Mouse (Mus musculus): ENCODE results near the gene Ccdc32.

Gene Ccdc32

DNA sequence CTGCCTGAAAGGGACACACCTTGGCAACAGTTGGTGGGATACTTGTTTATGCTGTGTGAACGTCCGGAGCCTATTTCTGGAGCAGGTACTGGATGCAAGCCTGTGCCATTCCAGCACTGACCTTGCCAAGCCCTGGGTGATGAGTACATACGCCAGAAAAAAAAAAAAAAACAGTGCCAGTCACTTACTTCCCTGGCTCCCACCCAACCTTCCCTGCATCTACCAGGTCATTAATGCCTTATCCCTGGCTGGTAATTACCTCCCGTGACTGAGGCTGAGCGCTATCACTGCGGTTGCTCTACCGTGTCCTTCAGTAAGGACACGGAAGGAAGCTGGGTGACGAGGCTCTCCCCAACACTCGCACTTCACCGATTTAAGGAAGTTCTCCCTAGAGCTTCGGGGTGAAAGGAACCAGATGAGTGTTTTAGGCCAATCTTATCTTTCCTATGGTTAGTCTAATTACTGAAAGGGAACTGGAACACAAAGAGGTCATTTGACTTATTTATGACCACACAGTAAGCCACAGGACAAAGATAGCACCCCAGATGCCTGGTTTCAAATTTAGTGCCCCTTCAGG, 13.5 kb downstream of the Ccdc32 start:
- peak; percentile 48 to 54 for DNase-seq (ENCODE audit: low read depth in 1 of 2, low spot score in 2 of 2)

DNA sequence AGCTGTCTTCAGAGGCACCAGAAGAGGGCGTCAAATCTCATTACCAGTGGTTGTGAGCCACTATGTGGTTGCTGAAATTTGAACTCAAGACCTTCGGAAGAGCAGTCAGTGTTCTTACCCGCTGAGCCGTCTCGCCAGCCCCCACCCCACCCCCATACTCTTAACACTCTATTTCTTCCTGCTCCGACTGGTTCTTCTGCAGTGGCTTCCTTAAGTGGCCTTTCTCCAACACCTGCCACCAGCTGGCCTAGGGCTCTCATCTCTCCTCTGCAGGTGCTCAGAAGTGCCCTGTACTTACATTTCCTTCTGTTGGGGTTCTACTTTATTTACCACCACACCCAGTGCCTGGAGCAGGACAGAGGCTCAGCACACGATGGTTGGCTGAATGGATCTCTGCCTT, 14.2 kb downstream of the Ccdc32 start:
- no peak for DNase-seq (ENCODE audit: low read depth in 1 of 2, low spot score in 2 of 2)

- no peak for DNase-seq (ENCODE audit: low read depth in 1 of 2, low spot score in 2 of 2)
Measured at GRCm38 (mm10) chr2:119009376-119009775, 19.8 kb downstream of the Ccdc32 start.

DNA sequence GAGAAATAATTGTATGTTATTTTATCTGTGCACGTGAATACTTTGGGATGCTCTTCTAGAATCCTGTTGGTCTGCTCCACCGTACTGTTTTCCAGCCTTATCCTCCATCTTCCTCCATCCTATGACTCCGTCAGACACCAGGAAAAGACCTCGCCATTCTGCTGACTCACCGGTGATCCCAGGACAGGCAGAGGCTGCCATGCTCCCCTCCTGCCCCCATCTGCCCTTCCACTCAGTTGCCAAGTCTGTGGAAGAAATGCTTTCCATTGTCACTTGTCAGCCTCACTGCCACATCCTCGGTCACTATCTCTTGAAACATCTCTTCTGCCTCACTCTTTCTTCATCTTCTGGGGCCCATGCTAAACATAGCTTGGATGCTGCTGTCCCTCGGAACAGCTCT, 22.3 kb downstream of the Ccdc32 start:
- no peak for DNase-seq (ENCODE audit: low read depth in 1 of 2, low spot score in 2 of 2)

GRCm38 (mm10) chr2:118999025-118999639, 30.1 kb downstream of the Ccdc32 start:
- no peak for DNase-seq (ENCODE audit: low read depth in 1 of 2, low spot score in 2 of 2)

- DNase-seq (ENCODE audit: low read depth in 1 of 2, low spot score in 2 of 2), result no peak
Measured at GRCm38 (mm10) chr2:118998115-118998866, 30.9 kb downstream of the Ccdc32 start.

DNA sequence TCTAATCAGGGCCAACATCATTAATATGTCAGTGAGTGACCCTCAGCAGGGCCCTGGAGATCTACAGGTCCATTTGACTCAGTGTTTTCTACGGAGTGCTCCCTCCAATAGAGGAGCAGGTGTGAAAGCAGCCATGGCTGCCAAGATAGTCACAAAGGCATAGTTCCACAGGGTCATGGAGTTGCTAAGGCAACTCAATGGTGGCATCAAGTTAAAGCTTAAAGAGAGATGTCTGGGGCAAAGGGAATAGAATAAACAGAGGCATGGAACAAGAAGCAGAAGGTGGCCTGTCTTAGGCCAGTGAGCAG, 32.4 kb downstream of the Ccdc32 start:
- no peak for DNase-seq (ENCODE audit: low read depth in 1 of 2, low spot score in 2 of 2)

DNA sequence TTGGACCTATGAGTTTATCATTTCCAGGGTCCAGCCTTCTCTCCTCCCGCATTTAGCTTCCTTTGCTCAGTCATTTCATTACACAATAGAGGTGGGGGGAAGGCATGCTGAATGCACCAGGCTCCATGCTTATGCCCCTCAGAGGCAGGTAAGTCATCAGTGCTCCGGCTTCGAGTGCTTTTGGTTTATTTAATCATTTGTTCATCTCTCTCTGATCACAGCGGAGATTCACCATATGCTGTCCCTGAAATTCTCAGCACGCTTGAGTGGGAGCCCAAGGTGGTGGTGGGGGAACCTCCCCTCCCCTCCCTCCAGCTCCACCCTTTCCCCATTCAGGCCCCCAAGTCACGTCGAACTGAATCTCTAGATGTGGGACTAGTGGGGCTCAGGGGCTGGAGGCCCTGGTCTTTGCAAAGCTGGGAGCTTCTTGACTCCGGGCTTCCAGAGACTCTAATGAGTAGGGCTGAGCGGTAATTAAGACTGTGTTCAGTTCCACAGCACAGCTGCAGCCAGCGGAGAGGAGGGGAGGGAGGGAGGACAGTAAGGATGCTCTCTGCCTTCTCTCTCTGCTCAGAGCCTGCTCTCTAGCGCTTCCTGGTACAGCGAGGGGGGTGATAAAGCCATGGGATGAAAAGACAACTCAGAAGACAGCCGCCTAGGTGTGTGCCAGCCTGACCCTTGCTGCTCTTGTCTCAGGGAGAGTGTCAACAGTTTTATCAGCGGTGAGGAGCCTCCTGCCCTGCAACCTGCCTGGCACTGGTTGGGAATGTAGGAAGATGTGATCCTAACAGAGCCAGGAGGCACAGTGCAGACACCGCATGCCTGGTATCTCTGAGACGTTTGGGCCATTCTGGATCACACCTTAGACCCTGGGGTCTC, 33.0 kb downstream of the Ccdc32 start:
- DNase-seq (ENCODE audit: low read depth in 1 of 2, low spot score in 2 of 2), result no peak

GRCm38 (mm10) chr2:118995490-118995889, 33.7 kb downstream of the Ccdc32 start:
- DNase-seq (ENCODE audit: low read depth in 1 of 2, low spot score in 2 of 2), result no peak

- no peak for DNase-seq (ENCODE audit: low read depth in 1 of 2, low spot score in 2 of 2)
Measured at GRCm38 (mm10) chr2:118983812-118984211, 45.4 kb downstream of the Ccdc32 start.

DNA sequence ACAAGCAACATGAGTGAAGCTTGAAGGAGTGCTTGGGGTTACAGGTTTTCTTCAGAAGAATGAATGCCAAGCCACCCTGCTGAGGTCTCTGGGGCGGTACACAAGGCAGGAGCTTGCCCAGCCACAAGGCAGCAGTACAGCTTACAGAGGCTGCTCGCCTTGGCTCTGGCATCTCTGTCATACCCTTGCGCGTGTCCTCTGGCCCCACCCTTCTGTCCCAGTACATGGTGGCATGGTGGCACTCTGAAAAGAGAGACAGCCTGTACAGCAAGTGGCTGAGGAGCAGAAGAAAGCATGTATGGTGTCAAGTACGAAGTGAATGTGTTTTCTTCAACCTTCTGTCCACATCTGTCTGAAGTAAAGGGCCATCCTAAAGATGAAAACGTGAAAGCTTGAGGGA, 48.4 kb downstream of the Ccdc32 start:
- DNase-seq (ENCODE audit: low read depth in 1 of 2, low spot score in 2 of 2), result no peak

- no peak for DNase-seq (ENCODE audit: low read depth in 1 of 2, low spot score in 2 of 2)
Measured at GRCm38 (mm10) chr2:118978064-118978463, 51.1 kb downstream of the Ccdc32 start.

DNA sequence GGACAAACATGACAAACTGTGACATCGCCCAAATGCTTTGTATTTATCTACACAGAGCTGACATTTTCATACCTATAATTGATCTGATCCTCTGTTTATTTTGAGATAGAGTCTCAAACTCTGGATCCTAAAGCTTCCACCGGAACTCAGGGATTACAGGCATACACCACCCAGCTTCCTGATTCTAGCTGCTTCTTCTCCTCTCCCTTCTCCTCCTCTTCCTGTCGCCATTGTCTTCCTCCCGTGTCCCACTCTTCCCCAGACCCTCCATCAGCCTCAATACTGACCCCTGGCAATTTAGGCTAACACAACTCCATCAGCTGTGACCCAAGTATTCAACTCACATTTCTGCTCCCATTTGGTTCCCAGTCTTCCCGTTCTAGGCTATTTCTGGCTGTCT, 52.3 kb downstream of the Ccdc32 start:
- DNase-seq (ENCODE audit: low read depth in 1 of 2, low spot score in 2 of 2), result no peak

- peak; percentile 49 to 76 for DNase-seq (ENCODE audit: low read depth in 1 of 2, low spot score in 2 of 2)
Measured at GRCm38 (mm10) chr2:118976282-118976929, 52.8 kb downstream of the Ccdc32 start.

GRCm38 (mm10) chr2:118975855-118976254, 53.3 kb downstream of the Ccdc32 start:
- DNase-seq (ENCODE audit: low read depth in 1 of 2, low spot score in 2 of 2), result no peak

DNA sequence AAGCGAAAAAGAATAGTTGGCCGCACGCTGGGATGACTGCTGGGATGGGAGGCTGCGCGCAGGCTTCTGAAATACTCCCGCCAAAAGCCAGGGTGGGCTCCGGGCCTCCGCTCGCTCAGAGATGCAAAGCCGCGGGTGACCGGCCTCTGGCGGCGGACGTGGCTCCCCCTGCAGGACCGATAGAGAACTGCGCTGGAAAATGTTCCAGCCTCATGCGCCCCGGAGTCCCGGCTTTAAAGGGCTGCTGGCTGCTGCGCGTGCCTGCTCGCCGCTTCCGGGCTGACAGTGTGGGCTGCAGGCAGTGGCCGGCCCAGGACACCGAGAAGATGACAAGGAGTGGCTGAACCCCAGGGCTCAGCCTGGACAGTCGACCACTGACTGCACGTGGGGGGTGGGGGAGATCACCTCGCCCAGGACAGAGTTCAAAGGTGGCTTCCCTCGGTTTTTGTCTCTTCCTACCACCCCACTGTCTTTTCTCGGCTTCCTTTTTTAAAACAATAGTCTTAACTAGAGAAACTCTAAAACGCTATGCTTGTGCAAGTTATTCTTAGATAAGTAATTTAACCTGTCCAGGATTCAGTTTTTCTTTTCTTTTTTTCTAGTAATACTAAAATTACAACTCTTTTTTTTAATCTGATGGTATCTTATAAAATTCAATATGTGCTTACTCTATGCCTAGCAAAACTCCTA, 56.4 kb downstream of the Ccdc32 start:
- DNase-seq (ENCODE audit: low read depth in 1 of 2, low spot score in 2 of 2), result peak; percentile 55 to 76

- no peak for DNase-seq (ENCODE audit: low read depth in 1 of 2, low spot score in 2 of 2)
Measured at GRCm38 (mm10) chr2:118972048-118972447, 57.1 kb downstream of the Ccdc32 start.

GRCm38 (mm10) chr2:118969585-118970147, 59.5 kb downstream of the Ccdc32 start:
- no peak for DNase-seq (ENCODE audit: low read depth in 1 of 2, low spot score in 2 of 2)
